Mouse (Mus musculus): ENCODE measurements around the gene Ccdc122.
A peak's percentile ranks its signal among the peaks of the same experiment; 100 is the strongest.

Ccdc122 gene

DNA sequence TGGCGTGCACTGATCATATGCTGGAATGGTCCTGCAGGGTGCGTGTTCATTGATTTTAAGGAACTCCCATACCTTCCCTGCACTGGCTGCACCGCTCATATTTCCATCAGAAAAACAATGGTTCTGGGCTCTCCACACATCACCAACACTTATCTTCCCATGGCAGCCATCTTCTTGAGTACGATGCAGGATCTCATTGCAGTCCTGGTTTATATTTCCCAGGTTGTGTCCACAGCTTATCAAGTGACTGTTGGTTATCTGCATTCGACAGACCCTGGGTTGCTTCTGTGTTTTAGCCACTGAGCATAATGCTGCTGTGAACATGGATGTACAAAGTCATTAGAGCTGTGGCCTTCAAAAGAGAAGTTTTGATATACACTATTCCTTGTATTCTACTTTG, 94.0 kb downstream of the Ccdc122 start:
- DNase-seq (ENCODE audit: low spot score) = no peak

DNA sequence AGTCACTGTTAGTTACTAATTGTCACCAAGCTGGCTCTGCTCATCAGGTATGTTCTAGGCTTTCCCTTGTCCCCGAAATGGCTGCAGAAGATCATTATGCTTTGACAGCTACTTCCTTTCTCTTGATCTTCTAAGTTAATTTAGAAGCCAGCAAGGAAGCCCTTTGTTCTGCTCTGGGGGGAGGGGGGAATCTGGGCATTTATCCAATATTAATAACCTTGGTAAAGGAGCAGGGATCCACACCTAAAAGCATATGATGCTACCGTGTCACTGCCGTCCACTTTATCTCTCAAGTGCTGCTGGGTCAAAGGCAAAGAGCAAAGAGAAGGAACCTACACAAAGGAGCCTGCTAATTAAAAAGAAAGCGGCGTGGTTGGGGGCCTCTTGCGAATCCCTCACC, 100.4 kb downstream of the Ccdc122 start:
- DNase-seq (ENCODE audit: low spot score) = no peak

DNA sequence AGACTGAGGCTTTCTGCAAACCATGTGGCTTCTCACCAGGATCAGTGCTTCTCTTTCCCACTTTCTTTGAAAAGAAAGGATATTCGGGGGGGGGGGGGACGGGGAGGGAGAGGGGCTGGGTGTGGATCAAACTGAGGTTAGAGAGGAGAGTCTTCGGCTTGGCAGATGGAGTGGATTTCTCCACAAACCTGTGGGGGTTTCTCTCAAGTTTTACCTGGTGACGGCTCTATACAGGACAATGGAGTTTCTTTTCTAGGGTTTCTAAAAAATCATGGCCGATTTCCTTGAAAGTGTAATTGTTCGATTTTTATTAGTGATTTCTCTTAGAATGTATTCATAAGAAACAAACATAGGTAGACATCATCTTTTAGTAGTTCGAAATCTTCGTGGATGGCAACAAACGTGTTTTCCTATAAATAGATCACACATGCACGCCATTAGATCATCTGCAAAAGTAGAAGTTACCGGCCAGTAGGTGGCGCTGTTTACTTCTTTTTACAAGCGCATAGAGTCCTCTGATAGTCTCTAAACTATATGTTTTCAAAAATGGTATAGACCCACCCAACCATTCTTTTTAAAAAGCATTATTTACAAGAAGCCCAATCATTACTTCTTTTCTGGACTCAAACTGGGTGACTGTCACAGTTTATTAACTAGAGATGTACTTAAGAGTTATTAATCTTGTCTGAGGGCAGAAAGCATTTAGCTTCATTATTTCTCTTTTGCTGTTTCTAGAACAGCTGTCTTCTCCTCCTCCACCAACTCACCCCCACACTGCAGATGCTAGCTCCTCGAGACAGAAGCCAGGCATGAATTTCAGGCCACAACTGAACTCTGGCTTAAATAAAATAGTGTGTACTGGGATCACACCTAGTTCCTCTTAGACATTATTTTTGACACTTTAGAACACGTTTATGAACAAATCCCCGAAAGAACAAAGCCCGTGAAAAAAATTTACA, 105.0 kb downstream of the Ccdc122 start:
- peak; percentile 72 for DNase-seq (ENCODE audit: low spot score)

DNA sequence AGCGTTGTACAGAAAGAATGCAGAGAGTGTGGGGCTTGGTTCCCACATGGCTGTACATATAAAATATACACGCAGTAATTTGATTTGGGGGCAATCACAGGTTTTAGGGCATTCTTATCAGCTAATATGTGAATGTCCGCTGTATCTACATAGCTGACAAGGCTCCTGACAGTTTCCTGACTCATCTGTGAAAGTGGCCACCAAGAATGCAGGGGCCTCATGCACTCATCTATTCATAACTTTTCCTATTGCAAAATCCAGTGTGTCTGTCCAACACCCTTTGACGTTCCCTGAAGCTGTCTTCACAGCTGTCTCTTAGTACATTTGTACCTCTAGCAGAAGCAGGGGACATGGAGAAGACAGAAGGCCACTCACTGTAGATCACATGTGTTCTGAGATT, 108.5 kb downstream of the Ccdc122 start:
- no peak for DNase-seq (ENCODE audit: low spot score)

DNA sequence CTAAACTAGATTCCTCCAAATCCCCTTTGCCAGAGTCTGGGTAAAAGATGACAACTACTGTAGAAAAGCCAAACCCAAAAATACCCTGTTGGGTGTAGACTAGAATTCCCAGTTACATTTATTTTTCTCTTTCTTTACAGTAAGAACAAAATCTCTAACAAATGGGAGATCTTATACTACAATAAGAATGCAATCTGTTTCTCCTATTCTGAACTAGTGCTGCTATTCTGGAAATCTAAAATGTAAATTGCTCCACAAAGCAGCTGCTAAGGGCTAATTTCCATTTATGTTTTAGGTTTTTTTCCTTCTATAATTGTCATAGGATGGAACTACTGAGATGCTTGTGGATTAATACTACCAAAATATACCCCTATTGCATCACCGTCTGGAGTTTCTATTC, 111.1 kb downstream of the Ccdc122 start:
- DNase-seq (ENCODE audit: low spot score) = no peak

DNA sequence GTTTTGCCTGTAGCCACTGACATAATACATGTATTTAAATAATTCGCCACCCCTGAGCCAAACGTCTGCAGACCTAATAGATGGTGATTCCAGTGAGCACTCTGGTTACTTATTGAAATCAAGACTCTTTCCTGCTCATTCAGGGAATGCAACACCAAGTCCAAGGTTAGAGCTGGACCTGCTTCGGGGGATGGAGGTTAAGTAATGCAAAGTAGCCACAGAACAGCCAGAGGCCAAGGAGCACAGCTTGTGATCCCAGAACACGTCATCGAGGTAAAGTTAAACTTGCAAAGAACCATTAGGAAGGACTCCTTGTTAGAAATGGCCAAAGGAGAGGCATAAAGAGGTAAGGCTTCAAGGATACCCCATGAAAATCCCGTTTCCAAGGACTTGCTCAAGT, 114.0 kb downstream of the Ccdc122 start:
- DNase-seq (ENCODE audit: low spot score) = no peak

DNA sequence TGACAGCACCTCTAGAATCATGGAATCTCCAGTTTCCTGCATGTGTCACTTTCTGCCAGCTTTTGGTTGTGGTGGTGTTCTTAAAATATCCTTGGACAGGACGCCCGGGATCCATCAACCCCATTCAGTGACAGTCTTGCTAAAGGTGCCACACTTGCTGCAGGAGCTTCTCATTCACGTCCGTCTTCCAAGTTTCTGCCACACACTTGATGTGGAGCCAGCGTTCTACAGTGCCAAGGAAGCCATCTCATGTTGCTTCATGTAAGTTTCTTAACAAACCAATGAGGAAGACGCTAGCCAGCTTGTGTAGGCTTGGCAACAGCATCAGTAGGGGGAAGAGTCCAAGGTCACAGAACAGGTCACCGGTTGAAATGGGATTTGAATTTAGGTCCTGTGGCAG, 114.9 kb downstream of the Ccdc122 start:
- no peak for DNase-seq (ENCODE audit: low spot score)

DNA sequence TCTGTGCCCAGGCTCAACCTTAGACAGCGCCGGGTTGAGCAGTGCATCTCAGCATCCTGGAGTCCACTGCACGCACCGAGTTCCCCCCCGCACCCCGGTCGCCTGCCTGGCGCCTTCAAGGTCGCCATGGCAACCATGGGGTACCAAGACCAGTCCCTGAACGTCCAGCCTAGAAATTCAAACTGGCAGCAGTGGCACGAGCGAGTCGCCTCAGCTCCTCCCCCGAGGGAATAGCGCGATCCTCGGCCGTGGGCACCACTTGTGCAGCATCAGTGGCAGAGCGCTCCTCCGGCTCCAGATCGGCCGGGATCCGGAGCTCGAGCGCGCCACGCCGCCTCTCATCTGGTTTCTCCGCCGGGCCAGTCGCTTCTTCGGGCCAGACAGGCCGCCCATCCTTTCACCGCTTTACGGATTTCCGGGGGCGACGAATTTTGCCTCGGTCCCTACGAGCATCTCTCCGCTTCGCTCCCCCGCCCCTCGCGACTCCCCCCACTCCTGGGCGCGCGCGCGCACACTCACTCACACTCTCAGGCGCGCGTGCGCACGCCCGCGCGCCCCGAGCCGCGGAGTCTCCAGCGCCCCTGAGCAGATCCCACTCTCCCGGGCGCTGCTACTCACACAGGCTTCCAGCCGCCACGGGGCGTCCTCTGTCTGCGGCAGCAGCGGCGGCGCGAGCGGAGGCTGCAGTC, 119.8 kb downstream of the Ccdc122 start, which contains the start of gene Enox1:
TSS of gene Enox1 (plus strand) at position 542 of the 689 bp plus-strand sequence.
- DNase-seq (ENCODE audit: low spot score) = no peak

DNA sequence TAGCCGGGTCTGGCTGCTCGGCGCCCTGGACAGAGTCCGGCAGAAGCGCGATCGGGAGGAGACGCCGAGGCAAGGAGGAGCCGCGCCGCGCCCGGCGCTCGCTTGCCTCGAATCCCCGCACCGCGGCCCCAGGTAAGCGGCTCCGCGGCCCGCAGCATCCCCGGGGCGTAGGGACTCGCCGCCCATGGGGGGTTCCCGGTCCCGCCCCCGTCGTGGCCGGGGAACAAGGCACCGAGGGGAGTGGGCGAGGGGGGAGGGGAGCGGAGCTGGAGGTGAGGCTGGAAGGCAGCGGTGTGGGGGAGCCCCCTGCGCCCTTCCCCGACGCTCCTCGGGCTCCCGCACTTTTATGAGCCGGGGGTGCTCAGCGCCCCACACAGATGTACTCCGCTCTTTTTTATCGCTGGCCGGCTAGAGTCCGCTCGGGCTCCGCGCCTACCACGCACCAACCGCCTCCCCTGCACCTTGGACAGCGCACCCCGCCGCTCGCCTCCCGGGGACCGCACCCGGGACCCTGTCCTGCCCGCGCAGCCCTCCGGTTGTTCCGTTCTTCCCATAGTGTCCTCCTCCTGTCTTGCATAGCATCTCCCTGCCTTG, 120.4 kb downstream of the Ccdc122 start:
- no peak for DNase-seq (ENCODE audit: low spot score)

DNA sequence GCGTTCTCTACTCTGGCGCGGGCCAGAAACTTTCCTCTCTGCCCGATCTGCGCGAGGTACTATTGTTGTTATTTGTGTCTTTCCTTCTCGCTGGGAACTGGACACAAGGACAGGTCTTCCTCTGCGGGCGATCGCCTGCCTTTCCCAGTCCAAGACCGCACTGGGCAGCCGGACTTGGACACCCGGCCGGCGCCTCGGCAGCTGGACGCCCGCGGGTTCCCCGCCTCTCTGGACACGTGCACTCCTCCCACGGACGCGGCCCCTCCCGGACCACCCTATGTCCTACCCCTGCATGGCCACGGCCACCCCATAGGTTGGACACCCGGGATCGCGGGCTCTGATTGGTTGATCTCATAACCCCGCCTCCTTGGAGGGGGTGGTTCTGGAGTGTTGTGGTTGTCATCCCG, 120.9 kb downstream of the Ccdc122 start:
- peak; percentile 62 for DNase-seq (ENCODE audit: low spot score)

DNA sequence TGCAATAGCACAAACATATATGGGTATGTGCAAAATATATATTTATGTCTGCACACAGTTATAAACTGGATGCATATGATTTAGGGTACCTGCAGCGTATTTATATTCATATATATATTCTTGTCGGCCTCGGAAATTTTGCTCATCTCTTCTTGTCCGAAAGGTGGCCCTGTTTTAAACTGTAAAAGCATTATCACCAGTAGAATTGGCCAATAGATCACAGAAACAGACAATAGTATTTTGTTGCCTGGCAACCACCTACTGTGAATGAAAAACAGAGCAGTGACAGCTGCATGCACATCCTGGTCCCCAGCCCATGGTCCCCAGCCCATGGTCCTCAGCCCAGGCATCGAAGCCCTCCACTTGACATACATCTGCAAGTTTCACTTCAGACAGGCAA, 122.8 kb downstream of the Ccdc122 start:
- no peak for DNase-seq (ENCODE audit: low spot score)

Data from layer of hippocampus, adult 9-10 months (tissue).